Mouse (Mus musculus) C2C12 (cell line): Measurements from ENCODE around the gene Traf3ip3. TPM values are rescaled to one million over a fixed set of nuclear protein-coding genes. Genes with fewer than 3 reads are reported as not detected.

Source experiments
- H3K27me3 ChIP-seq: one replicate; pipeline ENCODE4 v1.6.1; 2011; ENCODE audit not compliant: control insufficient read depth, insufficient read depth, insufficient read length
- H3K36me3 ChIP-seq: one replicate; pipeline ENCODE4 v1.6.1; 2011; ENCODE audit not compliant: control insufficient read depth, insufficient read depth
- H3K4me3 ChIP-seq: one replicate; pipeline ENCODE4 v1.5.1; 2011; ENCODE audit warnings: mild to moderate bottlenecking, control low read depth; ENCODE audit not compliant: poor library complexity, insufficient read depth, severe bottlenecking
- H3K79me2 ChIP-seq: one replicate; pipeline ENCODE4 v1.6.1; 2011; ENCODE audit not compliant: control insufficient read depth, insufficient read depth
- H3K79me3 ChIP-seq: one replicate; pipeline ENCODE4 v1.6.1; 2011; ENCODE audit warnings: low read depth, control low read depth
- H3ac ChIP-seq: one replicate; pipeline ENCODE3; 2011; ENCODE audit warnings: low read depth; ENCODE audit not compliant: control insufficient read depth, insufficient read length
- CEBPB ChIP-seq: IDR thresholded peaks from one replicate; pipeline ENCODE4 v1.6.1; 2011; ENCODE audit warnings: low read depth, mild to moderate bottlenecking, control low read depth, moderate library complexity
- CTCF ChIP-seq: IDR thresholded peaks from one replicate; pipeline ENCODE4 v1.5.1; 2011; ENCODE audit not compliant: control insufficient read depth, insufficient read depth, insufficient read length
- FOSL1 ChIP-seq: IDR thresholded peaks from one replicate; pipeline ENCODE4 v1.8.0; 2011; ENCODE audit warnings: mild to moderate bottlenecking, low read length; ENCODE audit not compliant: poor library complexity, insufficient read depth, severe bottlenecking
- MAX ChIP-seq: IDR thresholded peaks from one replicate; pipeline ENCODE4 v1.6.1; 2011; ENCODE audit warnings: mild to moderate bottlenecking, control low read depth
- MYOD1 ChIP-seq: IDR thresholded peaks from one replicate; pipeline ENCODE4 v1.6.1; 2011; ENCODE audit warnings: low read depth; ENCODE audit not compliant: control insufficient read depth, insufficient read length
- MYOG ChIP-seq: IDR thresholded peaks from one replicate; pipeline ENCODE4 v1.6.1; 2011; ENCODE audit not compliant: control insufficient read depth, insufficient read length; ENCODE audit errors: extremely low read depth
- USF1 ChIP-seq: IDR thresholded peaks from one replicate; pipeline ENCODE4 v1.6.1; 2011; ENCODE audit warnings: low read depth, mild to moderate bottlenecking, control low read depth, moderate library complexity
- polyA plus RNA-seq: library from polyadenylated mRNA; unstranded; fragments of >200 nt; fragmentation: generic; extraction: Trizol; gene quantifications from one replicate; pipeline ENCODE4 v1.2.1, GENCODE M21; 2012; ENCODE audit warnings: missing spikeins

The Traf3ip3 gene
- polyA plus RNA-seq, 1 experiment: 0.02 TPM

DNA sequence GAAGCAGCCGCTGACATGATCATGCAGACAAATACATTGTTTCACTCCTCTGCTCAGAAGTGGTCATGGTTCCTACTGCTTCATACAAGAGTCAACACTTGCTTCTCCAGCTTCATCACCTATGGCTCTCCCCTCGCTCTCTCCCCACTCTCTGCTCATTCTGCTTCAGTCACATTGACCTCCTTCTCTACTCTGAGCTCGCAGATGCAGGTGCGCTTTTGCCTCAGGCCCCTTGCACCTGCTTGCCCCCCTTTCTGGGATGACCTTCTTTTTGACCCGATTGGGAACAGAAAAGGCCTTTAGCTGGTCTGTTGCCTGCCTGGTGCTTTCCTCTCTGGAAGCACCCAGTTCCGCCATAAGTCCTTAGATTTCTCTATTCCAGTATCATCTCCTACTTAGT, 57.0 kb downstream of the Traf3ip3 start:
- H3K79me3 ChIP-seq: no peaks in the 10 kb centered on the region
- H3K4me3 ChIP-seq: no peak overlapping the region
- TF ChIP-seq MAX (no peak), FOSL1 (no peak), USF1 (no peak), MYOD1 (no peak), MYOG (no peak), CEBPB (no peak), CTCF (no peak)
- peaks cover 27% of the 10 kb centered on the region for H3K27me3 ChIP-seq
- H3K79me2 ChIP-seq: no peaks in the 10 kb centered on the region
- H3K36me3 ChIP-seq: no peaks in the 10 kb centered on the region
- no peak overlapping the region for H3ac ChIP-seq

DNA sequence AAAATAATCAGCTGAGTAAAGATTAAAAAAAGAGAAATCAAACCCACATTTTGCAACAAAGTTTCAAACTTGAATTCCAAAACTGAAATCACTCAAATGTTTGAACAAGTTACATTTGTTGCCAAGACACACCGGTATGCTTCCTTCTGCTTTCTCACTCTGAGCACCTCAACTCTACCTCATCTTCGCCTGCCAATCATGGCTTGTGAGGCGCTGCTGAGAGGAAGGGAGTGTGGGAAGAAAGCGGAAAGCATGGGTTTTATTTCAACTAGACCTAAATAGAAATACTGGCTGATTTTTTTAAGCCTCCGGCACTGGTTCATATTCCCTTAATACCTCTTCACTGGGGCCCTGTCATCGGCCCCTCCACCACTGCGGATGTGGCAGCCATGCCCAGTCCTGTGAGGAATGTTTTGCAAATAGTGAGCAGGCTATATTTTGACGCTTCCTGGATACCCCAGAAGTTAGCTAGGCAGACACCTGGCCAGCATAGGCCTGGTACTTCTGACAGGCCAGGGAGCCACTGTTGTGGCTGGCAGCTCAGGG, 58.9 kb downstream of the Traf3ip3 start:
- TF ChIP-seq CTCF (no peak), CEBPB (no peak), MAX (no peak), FOSL1 (no peak)
- H3K79me2 ChIP-seq: no peaks in the 10 kb centered on the region
- no peak overlapping the region for H3ac ChIP-seq
- H3K4me3 ChIP-seq: no peak overlapping the region
- no peaks in the 10 kb centered on the region for H3K36me3 ChIP-seq
- H3K27me3 ChIP-seq: peaks cover 20% of the 10 kb centered on the region
- H3K79me3 ChIP-seq: no peaks in the 10 kb centered on the region

DNA sequence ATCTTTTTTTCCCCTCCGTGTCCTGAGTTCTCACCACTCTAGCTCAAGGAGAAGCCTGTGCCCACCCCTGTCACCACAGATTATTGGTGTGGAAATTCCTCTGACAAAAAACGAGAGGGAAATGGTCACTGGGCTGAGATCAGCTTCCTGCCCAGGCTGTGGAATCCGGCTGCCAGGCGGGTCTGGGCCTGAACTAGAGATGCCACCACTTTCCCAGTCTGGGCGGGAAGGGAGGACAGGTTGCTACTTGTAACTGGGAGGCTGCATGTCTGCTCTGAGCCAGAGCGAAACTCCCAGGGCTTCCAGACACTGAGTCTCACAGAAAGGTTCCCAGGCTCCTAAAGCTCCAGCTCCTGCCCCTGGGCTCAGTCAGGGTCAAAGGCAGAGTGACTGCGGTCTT, 60.4 kb downstream of the Traf3ip3 start:
- no peaks in the 10 kb centered on the region for H3K36me3 ChIP-seq
- H3ac ChIP-seq: no peak overlapping the region
- H3K79me3 ChIP-seq: no peaks in the 10 kb centered on the region
- H3K79me2 ChIP-seq: no peaks in the 10 kb centered on the region
- H3K4me3 ChIP-seq: no peak overlapping the region
- H3K27me3 ChIP-seq: peaks cover 20% of the 10 kb centered on the region
- TF ChIP-seq MYOG: no peak
- no peak for TF ChIP-seq USF1
- TF ChIP-seq CEBPB: no peak
- no peak for TF ChIP-seq FOSL1
- no peak for TF ChIP-seq CTCF
- no peak for TF ChIP-seq MYOD1

DNA sequence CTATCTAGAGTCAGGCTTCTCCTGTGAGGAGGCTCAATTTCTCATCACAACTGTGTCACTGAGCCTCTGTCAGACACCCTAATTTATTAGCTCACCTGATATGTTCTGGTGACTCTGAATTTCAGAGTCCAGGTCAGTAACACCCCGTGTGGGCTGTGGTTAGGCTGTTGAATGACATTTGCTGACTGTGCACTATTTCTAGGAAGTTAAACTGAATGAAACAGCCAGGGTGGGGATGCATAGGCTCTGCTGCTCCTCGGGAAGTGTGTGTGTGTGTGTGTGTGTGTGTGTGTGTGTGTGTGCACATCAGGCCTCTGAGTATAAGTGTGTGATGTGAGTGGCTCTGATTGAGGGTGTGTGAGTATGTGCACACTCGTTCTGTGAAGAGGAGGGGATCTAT, 62.8 kb downstream of the Traf3ip3 start:
- Histone ChIP-seq H3K79me3 (no peaks in the 10 kb centered on the region), H3K27me3 (peaks cover 9% of the 10 kb centered on the region), H3ac (no peak overlapping the region), H3K79me2 (no peaks in the 10 kb centered on the region), H3K36me3 (no peaks in the 10 kb centered on the region), H3K4me3 (no peak overlapping the region)
- TF ChIP-seq CTCF: no peak
- no peak for TF ChIP-seq MAX
- no peak for TF ChIP-seq MYOD1
- TF ChIP-seq CEBPB: no peak
- no peak for TF ChIP-seq MYOG
- TF ChIP-seq FOSL1: no peak
- TF ChIP-seq USF1: no peak

DNA sequence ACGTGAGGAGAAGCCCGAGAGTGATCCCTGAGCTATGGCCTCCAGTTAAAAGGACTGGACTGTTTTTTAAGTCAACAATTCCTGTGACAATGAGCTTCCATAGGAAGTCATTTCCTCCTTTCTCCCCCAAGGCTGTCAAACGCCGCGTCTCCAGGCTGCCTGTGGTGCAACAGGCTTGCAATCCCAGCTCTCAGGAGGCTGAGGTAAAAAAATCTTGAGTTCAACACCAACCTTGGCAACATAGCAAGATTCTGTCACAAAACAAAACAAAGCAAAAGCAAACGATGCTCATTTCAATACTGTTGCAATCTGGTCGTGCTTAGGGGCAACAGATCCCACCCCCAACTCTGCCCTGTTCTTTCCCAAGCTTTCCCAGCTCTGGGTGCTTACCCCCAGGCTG, 63.4 kb downstream of the Traf3ip3 start:
- no peak overlapping the region for H3K4me3 ChIP-seq
- TF ChIP-seq MYOD1 (no peak), CTCF (no peak), MAX (no peak), USF1 (no peak)
- no peaks in the 10 kb centered on the region for H3K79me2 ChIP-seq
- H3K79me3 ChIP-seq: no peaks in the 10 kb centered on the region
- H3ac ChIP-seq: no peak overlapping the region
- H3K27me3 ChIP-seq: peaks cover 9% of the 10 kb centered on the region
- H3K36me3 ChIP-seq: no peaks in the 10 kb centered on the region

DNA sequence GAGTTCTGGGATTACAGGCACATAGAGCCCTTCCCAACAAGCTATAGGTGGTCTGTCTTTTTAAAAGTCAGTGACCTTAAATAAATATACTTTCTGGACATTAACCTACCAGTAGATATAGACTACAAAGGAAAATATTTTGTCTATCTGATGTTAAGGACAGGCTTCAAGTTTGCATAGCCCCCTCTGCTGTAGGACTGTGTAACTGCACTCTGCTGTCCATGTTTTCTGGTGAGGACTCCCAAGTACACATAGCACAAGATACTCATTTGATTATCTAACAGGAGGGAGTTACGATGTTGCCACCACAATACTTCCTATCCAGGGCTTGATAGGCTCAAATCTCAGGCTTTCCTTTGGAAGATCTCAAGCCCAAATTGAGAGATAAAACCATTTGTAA, 67.8 kb downstream of the Traf3ip3 start:
- Histone ChIP-seq H3K79me3 (peaks cover 11% of the 10 kb centered on the region), H3K79me2 (peaks cover 14% of the 10 kb centered on the region), H3K4me3 (no peak overlapping the region), H3K36me3 (no peaks in the 10 kb centered on the region), H3K27me3 (peaks cover 4% of the 10 kb centered on the region), H3ac (no peak overlapping the region)
- TF ChIP-seq MYOG (no peak), USF1 (no peak), MYOD1 (no peak), CTCF (no peak), MAX (no peak)
